Mouse (Mus musculus): Measurements from ENCODE around the gene Kpna7.
"Not testable (repeated sequence)": the region's sequence is repeated elsewhere in the genome, so short reads cannot be mapped to it uniquely, and the experiment has no call there.

Gene Kpna7

DNA sequence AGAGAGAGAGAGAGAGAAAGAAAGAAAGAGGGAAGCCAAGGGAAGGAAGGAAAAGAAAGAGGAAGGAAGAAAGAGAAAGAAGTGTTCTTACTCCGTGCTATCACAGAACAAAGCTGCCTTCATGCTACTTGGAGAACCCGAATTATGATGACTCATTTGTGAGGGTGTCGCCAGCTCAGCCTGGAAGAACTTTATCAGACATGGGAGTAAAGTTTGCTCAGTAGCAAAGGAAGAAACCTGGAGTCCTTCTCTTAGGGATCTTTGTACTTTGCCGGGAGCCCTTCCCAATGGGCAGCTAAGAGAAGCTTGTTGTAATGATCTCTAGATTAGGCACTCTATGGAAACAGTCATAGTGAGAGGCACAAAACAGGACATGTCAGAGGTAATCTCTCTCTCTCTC is 18.9 kb upstream of the Kpna7 start:
- DNase-seq (ENCODE audit: low read depth, low spot score), result no peak

DNA sequence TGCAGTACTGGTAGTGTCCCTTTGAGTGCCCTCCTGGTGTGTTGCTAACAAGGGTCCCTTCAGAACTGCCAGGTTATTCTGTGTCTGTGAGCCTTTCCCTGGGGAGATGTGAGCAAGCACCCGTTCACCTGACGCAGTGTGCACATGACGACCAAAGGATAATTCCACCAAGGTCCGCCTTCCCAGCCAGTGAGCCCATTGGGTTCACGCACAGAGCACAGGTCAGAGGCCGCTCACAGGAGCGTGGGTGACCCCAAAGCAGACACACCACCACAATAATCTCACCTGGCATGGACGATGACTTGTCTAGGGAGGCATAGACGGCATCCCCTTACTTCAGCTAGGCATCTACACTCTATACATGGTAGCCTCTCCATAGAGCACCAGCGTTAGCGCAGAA is 17.6 kb upstream of the Kpna7 start:
- DNase-seq (ENCODE audit: low read depth, low spot score), result not testable (repeated sequence)

DNA sequence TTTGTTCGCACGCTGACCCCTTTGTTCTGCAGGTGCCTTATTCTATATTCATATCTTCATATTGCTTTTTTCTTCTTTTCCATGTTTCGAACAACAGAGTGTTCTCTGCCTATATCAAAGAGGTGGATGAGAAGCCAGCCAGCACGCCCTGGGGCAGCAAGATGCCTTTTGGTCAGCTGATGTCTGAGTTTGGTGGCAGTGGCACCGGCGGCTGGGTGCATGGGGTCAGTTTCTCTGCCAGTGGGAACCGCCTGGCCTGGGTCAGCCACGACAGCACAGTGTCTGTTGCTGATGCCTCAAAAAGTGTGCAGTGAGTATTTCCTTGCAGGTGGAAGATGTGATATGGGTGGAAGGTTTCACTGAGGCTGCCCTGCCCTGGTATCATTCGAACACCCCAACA is 17.1 kb upstream of the Kpna7 start:
- no peak for DNase-seq (ENCODE audit: low read depth, low spot score)

DNA sequence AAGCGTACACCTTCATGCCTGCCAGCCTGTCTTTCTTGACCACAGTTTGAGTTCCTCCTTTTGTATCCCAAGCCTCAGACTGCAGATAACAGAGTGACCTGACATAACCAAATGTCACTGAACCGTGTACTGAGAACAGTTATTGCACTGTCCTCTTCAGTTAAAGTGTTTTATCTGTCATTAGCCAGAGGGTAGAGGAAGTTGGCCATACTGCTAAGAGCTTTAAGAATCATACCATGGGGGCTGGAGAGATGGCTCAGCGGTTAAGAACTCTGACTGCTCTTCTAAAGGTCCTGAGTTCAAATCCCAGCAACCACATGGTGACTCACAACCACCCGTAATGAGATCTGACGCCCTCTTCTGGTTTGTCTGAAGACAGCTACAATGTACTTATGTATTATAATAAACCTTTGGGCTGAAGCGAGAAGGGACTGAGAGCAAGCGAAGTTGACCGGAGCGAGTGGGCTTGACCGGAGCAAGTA is 14.6 kb upstream of the Kpna7 start:
- no peak for DNase-seq (ENCODE audit: low read depth, low spot score)

DNA sequence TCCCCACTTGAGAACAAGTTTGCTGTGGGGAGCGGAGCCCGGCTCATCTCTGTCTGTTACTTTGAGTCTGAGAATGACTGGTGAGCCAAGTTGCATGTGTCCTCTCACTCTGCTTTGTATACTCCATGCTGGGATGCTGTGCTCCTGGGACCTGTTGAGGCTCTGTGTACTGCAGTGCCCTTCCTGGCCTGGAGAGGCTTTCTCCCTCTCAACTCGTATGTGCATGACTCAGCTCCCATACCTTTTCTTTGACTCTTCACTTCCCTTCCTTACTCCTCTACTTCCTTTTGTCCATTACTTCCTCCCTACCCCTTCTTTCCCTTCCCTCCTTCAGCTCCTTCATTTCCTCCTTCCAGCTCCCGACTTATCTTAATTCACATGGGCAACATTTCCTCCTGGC is 12.4 kb upstream of the Kpna7 start:
- DNase-seq (ENCODE audit: low read depth, low spot score), result no peak

DNA sequence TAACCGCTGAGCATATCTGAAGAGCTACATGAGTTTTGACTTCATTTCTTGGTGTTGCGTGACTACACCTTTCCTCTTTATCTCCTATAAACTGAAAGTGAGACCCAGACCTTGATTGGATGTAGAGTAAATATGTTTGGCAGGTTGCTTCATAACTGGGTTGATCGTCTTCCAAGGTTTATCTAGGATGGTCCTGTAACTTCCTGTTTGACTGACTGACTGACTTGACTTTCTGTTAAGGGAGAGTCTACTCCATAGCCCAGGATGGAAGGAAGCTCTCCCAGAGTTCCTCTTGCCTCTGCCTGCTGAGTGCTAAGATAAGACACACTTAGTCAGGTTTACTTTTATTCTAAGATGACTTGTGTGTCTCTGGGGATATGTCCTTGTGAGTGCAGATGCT is 6.0 kb upstream of the Kpna7 start:
- no peak for DNase-seq (ENCODE audit: low read depth, low spot score)

DNA sequence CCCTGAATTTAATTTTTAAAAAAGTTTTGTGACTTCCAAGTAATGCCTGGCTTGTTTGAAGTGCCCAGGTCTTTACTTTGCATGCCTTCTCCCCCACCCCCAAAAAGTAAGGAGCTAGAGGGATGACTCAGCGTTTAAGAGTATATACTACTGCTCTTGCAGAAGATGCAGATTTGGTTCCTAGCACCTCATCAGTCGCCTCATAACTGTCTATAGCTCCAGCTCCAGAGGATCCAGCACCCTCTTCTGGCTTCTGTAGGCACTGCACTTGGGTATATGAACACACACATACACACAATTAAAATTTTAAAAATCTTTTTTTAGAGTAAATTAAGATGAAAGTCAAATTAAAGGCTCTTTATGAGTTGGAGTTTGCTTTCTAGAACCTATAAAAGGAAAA is 4.4 kb upstream of the Kpna7 start:
- DNase-seq (ENCODE audit: low read depth, low spot score), result no peak

DNA sequence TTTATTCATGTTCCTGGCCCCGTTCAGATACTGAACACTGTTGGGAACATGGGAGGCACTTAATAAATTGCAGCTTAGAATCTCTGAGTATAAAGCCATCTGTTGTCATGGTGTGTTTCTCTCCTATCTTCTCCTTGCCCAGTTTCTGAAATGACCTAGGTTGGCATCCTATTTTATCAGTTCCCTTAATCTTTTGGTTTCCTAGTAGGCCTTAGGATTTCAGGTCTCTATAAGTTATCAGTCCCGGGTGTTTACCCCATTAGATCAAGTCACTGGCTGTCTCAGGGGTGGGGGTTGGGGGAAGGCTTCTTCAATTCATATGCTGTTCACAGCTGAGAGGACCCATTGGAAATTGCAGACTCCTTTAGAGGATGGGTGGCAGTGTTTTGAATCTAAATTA is 992 bp upstream of the Kpna7 start:
- DNase-seq (ENCODE audit: low read depth, low spot score), result no peak

DNA sequence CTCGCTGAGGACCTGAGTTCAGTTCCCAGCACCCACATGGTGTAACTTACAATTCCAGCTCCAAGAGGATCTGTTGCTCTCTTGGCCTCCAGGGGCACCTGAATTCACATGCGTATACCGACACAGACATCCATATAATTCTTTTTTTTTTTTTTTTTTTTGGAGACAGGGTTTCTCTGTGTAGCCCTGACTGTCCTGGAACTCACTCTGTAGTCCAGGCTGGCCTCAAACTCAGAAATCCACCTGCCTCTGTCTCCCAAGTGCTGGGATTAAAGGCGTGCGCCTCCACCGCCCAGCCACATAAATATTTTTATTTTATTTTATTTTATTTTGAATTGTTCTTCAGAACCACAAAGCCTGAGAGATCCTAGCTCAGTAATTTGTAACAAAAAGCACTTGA is 629 bp downstream of the Kpna7 start:
- not testable (repeated sequence) for DNase-seq (ENCODE audit: low read depth, low spot score)

DNA sequence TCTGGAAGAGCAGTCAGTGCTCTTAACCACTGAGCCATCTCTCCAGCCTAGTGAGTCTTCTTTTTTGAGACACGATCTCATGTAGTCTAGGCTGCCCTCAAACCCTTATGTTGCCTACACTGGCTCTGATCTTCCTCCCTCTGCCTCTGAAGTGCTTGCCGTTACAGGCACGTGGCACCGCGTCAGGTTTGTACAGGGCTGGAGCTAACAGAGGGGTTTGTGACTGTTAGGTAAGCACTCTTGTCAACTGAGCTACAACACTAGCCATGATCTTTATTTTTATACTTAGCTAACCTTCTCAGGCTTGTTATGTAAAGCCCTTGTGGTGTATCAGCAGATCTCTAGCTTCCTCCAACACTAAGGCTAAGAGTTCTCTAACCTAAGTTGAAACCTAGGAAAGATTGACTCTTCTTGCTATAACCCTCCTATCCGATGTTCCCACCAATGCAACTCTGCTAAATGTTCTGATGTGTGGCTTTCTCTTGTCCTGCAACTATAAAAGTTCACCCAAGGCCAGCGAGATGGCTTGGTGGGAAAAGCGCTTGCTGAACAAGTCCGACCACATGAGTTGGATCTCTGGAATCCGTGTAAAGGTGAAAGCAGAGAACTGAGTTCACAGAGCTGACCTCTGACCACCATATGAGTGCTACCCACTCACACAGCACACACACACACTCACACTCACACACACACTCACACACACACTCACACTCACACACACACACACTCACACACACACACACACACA is 1.8 kb downstream of the Kpna7 start:
- no peak for DNase-seq (ENCODE audit: low read depth, low spot score)

DNA sequence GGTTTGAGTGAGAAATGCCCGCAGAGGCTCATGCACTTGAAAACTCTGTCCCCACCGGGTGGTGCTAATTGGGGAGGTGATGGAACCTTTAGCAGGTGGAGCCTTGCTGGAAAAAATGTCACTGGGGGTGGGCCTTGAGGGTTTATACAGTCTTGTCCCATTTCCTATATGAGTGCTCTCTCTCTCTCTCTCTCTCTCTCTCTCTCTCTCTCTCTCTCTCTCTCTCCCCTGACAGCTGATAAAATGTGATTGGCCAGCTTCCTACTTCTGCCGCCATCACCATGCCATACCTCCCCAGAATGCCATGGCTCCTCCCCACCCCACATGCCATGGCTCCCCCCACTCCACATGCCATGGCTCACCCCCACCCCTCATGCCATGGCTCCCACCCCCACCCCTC is 8.7 kb downstream of the Kpna7 start:
- no peak for DNase-seq (ENCODE audit: low read depth, low spot score)

DNA sequence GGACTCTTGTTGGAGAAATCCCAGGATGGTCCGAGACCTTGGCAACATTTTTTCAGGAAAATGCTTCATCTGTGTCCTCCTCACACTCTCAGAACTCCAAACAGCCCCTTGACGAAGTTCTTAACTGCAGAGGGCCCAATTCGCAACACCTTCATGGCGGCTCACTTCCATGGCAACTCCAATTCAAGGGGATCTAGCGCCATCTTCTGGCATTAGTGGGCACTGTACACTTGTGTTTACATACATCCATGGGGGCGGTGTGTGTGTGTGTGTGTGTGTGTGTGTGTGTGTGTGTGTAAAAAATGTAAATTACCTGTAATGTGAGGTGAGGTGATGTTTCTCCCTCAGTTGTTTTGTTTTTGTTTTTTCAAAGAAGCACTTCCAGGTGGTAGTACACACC is 12.5 kb downstream of the Kpna7 start:
- peak; percentile 6 for DNase-seq (ENCODE audit: low read depth, low spot score)

DNA sequence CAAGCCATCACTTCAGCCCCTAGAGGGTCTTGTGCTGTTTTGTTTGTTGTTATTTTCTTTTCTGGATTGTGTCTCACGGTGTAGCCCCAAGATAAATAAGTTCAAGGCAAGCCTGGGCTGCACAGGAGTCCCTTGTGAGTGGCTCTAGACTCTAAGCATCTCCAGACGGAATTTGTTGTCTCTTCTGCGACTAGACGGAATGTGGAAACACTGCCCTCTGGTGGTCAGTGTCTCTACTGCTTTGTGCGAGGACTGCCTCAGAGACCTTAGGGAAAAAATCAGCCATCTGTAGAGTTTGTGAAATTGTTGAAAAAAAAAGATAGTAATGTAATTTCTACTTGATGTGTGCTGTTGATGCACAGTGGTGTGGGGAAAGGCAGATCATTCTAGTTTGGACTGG is 14.1 kb downstream of the Kpna7 start:
- DNase-seq (ENCODE audit: low read depth, low spot score), result peak; percentile 70

DNA sequence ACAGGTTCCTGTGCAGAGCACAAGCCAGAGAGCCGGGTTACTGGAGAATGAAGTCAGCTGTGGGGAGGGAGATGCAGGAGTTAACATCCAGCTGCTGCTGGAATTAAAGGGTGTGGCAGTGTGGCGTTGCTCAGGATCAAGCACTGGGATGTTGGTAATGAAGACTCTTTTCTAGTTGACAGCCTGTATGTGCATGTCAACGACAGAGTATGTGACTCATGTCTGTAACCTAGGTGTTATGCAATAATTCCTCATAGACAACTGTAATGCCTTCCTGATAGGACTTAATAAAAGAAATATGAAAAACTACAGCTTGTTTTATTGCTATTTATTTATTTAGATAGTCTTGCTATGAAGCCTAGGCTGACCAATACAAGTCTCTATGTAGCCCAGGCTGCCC is 15.0 kb downstream of the Kpna7 start:
- DNase-seq (ENCODE audit: low read depth, low spot score), result no peak

DNA sequence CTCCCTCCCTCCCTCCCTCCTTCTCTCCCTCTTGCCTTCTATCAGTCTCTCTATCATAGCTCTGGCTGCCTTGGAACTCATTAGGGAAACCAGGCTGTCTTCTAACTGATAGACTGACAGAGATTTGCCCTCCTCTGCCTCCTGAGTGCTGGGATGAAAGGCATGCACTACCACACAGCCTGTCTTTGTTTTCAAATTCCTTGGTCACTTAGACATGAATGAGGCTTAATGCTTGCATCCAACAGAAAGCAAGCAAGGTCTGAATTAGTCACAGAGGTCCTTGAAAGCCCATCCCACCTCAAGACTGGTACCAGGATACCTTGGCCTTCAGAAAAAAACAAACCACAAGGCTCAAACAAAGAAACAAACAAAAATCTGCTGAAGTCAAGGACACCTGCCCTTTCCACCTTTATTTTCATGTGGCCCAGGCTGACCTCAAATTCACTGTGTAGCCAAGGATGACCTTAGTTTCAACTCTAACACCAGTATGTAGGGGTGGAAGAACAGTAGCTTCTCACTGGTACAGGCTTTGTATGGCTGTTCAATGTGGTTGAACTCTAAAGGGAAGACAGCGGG is 19.0 kb downstream of the Kpna7 start:
- no peak for DNase-seq (ENCODE audit: low read depth, low spot score)

DNA sequence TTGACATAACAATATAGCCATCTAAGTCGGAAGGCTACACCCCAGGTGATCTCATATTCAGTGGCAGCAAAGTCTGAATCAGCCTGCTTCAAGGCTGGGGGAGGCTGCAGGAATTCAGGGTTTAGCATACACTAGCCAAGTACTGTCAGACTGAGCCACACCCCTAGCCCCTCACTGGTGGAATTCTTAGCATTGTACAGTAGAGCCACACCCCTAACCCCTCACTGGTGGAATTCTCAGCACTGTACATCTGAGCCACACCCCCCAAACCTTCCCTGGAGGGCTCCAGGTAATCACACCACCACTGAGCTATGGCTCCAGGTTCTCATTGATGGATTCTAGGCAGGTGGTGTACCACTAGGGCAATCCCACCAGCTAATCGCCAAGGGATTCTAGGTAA is 24.3 kb downstream of the Kpna7 start:
- no peak for DNase-seq (ENCODE audit: low read depth, low spot score)

DNA sequence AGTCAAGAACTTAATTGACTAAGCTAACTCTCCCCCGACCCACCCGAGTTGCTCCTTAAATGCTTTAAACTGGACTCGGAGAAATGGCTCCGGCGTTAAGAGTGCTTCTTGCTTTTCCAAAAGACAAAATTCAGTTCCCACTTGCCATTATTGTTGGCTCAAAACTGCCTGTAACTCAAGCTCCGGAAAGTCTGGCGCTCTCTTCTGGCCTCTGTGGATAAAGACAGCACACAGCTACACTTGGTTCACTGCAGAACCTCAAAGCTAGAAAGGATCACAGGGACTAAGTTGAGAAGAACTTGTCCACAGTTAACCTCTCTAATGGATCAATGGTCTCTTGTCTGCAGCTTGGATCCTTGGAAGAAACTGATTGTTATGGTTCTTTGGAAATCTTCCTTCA is 25.1 kb downstream of the Kpna7 start:
- DNase-seq (ENCODE audit: low read depth, low spot score), result no peak

DNA sequence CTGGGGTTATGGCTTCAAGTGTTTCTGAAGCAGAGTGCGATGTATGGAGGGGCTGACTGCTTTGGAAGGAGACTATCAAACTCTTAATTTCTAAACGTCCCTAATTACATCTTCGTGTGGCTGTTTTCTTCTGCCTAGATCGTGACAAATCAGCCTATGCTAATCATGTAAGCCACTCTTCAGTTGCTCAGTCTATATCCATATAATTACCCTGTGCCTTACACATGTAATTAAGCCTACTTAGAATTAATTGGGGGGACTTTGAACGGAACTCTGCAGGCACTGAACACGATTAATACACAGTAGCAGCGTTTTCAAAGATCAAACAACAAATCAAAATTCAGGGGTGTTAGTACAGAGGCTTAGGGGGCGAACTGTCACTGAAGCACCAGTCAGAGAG is 25.9 kb downstream of the Kpna7 start:
- no peak for DNase-seq (ENCODE audit: low read depth, low spot score)

DNA sequence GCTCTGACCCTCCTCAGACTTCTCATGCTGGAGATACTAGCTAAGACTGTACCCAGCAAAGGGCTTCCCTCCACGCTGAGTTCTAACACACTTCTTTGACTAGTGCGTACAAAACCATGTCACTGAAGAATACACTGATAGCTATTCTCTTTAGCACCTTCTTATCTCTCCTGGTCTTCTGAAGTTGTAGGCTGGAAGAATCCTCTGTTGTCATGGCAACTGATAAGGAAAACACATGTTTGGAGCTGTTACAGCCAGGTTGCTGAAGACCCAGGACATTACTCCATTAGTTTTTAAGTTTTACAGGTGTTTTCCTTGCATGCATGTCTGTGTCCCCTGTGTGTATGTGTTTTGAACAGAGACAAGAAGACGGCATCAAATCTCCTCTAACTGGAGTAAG is 29.6 kb downstream of the Kpna7 start:
- not testable (repeated sequence) for DNase-seq (ENCODE audit: low read depth, low spot score)

DNA sequence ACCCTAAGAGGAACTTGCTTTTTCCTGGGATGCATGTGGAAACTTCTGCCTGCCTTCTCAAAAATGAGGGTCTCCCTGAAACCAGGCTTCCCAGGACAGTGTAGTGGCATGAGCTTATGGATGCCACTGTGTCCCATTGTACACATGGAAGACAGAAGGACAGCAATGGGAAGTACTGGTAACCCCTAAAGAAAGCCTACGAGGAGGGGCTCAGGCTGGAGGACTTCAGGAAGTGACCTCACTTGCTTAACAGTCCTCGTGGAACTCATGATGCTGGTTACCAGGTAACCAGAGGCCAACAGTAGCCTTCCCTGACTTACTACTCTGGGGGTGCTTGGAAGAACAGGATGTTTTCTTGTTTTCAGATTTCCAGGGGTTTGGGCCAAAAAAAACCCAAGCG is 41.1 kb downstream of the Kpna7 start, which contains the start of gene 1700018F24Rik:
Gene 1700018F24Rik (plus strand): TSS at position 301 of the 400 bp plus-strand sequence.
- not testable (repeated sequence) for DNase-seq (ENCODE audit: low read depth, low spot score)

DNA sequence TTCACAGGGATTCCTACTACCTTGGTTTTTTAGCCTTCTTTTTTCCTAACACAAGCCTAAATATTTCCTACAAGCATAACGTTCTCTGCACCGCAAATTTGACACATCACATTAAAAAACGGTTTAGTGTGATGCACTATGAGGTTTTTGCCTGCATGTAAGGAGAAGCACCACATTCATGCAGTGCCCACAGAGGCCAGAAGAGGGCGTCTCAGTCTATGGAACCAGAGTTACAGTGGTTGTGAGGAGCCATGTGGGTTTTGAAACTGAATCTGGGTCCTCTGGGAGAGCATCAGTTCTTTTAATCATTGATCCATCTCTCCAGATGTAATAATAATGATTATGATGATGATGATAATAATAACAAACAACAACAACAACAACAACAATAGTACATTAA is 42.2 kb downstream of the Kpna7 start:
- no peak for DNase-seq (ENCODE audit: low read depth, low spot score)

DNA sequence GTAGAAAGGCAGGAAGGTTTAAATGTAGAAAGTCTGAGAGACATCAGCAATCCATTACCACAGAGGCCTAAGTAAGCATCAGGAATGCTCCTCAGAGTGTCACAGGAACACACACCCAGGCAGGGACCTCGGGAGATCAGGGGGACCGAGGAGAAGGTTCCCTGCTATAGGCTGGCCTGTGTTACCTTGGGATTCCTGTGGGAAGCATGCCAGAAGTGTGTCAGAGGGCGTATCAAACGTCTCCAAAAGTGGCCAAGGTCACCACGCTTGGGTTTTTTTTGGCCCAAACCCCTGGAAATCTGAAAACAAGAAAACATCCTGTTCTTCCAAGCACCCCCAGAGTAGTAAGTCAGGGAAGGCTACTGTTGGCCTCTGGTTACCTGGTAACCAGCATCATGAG is 51.4 kb downstream of the Kpna7 start, which contains the start of gene Gm4871:
Gene Gm4871 (minus strand): TSS at position 364 of the 400 bp plus-strand sequence.
- DNase-seq (ENCODE audit: low read depth, low spot score), result not testable (repeated sequence)

DNA sequence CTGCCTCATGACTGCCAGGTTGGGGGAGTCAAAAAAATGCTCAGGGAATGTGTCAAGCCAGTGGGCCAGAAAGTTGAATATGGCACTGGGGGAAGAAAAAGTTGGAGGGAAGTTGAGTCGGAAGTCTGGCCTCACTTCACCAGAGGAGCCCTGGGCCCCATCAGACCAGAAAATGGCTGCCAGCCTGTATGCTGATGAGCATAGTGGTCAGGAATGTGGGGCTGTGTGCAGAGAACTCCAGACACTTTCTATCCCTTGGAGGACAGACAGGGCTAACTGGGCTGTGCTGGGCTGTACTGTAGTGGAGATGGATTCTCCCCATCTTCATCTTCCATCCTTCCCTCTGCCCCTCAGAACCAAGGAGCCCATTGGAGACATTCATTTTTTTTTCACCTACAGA is 53.4 kb downstream of the Kpna7 start:
- not testable (repeated sequence) for DNase-seq (ENCODE audit: low read depth, low spot score)
